Mouse (Mus musculus) CH12.LX (cell line): ENCODE data around the gene Kcnk18. TPM values are rescaled to one million over a fixed set of nuclear protein-coding genes. Genes with fewer than 3 reads are reported as not detected.

Experiments used
- DNase-seq: peaks from one replicate; pipeline ENCODE4 v3.0.0-alpha.2; 2013; ENCODE audit errors: extremely low read depth
- H3K27ac ChIP-seq: 2 replicates; pipeline ENCODE4 v1.5.1; 2012; ENCODE audit warnings: low read depth, mild to moderate bottlenecking, control low read depth, moderate library complexity; ENCODE audit not compliant: insufficient read depth
- H3K27me3 ChIP-seq: replicated peaks from 2 replicates; pipeline ENCODE3; 2012; ENCODE audit warnings: inconsistent platforms
- H3K36me3 ChIP-seq, 2 experiments: replicated peaks in 1 of 2; 2 replicates each; pipeline versions ENCODE3 to v1.6.1; 2012; ENCODE audit warnings: inconsistent platforms in 1 of 2, low read length in 1 of 2, mild to moderate bottlenecking in 1 of 2, mixed read lengths in 1 of 2, moderate library complexity in 1 of 2; ENCODE audit not compliant: control insufficient read depth in 1 of 2, insufficient read depth in 1 of 2
- H3K4me1 ChIP-seq, 2 experiments: 2 replicates each; pipeline ENCODE4 v1.6.1; 2012; ENCODE audit warnings: inconsistent platforms in 1 of 2, moderate library complexity in 1 of 2; ENCODE audit not compliant: insufficient read depth in 2 of 2, control insufficient read depth in 1 of 2
- H3K4me2 ChIP-seq: 2 replicates; pipeline ENCODE4 v1.6.1; 2012; ENCODE audit warnings: low read depth, mild to moderate bottlenecking, control low read depth; ENCODE audit not compliant: poor library complexity, insufficient read depth, severe bottlenecking
- H3K4me3 ChIP-seq, 3 experiments: fragments of 150-350 bp in 1 of 3; sonication (generic) in 1 of 3; replicated peaks in 1 of 3; 2 replicates each; pipeline versions ENCODE3 to v1.5.1; 2011 to 2012; ENCODE audit warnings: low read depth in 2 of 3, low read length in 2 of 3, mild to moderate bottlenecking in 2 of 3, moderate library complexity in 2 of 3, control low read depth in 1 of 3, improper control_type of control experiment in 1 of 3, inconsistent platforms in 1 of 3, mixed read lengths in 1 of 3; ENCODE audit not compliant: poor library complexity in 1 of 3
- H3K79me2 ChIP-seq: replicated peaks from 2 replicates; pipeline ENCODE4 v1.6.1; 2012; ENCODE audit warnings: mild to moderate bottlenecking, moderate library complexity; ENCODE audit not compliant: control insufficient read depth, poor library complexity, insufficient read depth, severe bottlenecking; ENCODE audit errors: extremely low read depth
- H3K9ac ChIP-seq: 2 replicates; pipeline ENCODE4 v1.6.1; 2012; ENCODE audit warnings: low read depth, mild to moderate bottlenecking, control low read depth, moderate library complexity; ENCODE audit not compliant: insufficient read depth
- H3K9me3 ChIP-seq: replicated peaks from 2 replicates; pipeline ENCODE3; 2012; ENCODE audit warnings: low read length, inconsistent platforms, mixed read lengths
- BHLHE40 ChIP-seq: IDR thresholded peaks from 2 replicates; pipeline ENCODE4 v1.6.1; 2011; ENCODE audit warnings: mild to moderate bottlenecking, low read depth, low read length, improper control_type of control experiment
- CHD1 ChIP-seq: IDR thresholded peaks from 2 replicates; pipeline ENCODE4 v1.6.1; 2012; ENCODE audit warnings: low read depth, low read length, improper control_type of control experiment, inconsistent platforms
- CTCF ChIP-seq, 2 experiments: IDR thresholded peaks in 1 of 2; conservative IDR thresholded peaks in 1 of 2; 2 replicates each; pipeline ENCODE4 v1.5.1; 2011 to 2012; ENCODE audit warnings: low read depth in 2 of 2, low read length in 2 of 2, improper control_type of control experiment in 1 of 2, inconsistent platforms in 1 of 2, mild to moderate bottlenecking in 1 of 2, moderate library complexity in 1 of 2
- E2F4 ChIP-seq: IDR thresholded peaks from 2 replicates; pipeline ENCODE4 v1.6.1; 2011; ENCODE audit warnings: low read depth, low read length, improper control_type of control experiment; ENCODE audit not compliant: insufficient replicate concordance
- HCFC1 ChIP-seq: IDR thresholded peaks from 2 replicates; pipeline ENCODE4 v1.6.1; 2012; ENCODE audit warnings: low read depth, mild to moderate bottlenecking, inconsistent platforms, low read length, improper control_type of control experiment
- IRF4 ChIP-seq: IDR thresholded peaks from 2 replicates; pipeline ENCODE4 v1.6.1; 2014; ENCODE audit warnings: low read depth, mild to moderate bottlenecking, inconsistent platforms, low read length, improper control_type of control experiment
- MAFK ChIP-seq: IDR thresholded peaks from 2 replicates; pipeline ENCODE4 v1.6.1; 2011; ENCODE audit warnings: low read length, improper control_type of control experiment; ENCODE audit not compliant: insufficient replicate concordance
- MAZ ChIP-seq: IDR thresholded peaks from 2 replicates; pipeline ENCODE4 v1.6.1; 2012; ENCODE audit warnings: low read depth, mild to moderate bottlenecking, inconsistent platforms, low read length, improper control_type of control experiment, moderate library complexity
- MXI1 ChIP-seq: IDR thresholded peaks from 2 replicates; pipeline ENCODE4 v1.6.1; 2011; ENCODE audit warnings: mild to moderate bottlenecking, low read depth, low read length, improper control_type of control experiment
- NELFE ChIP-seq: IDR thresholded peaks from 2 replicates; pipeline ENCODE4 v1.6.1; 2011; ENCODE audit warnings: low read depth, low read length, improper control_type of control experiment
- POLR2AphosphoS2 ChIP-seq: IDR thresholded peaks from 2 replicates; pipeline ENCODE4 v1.6.1; 2011; ENCODE audit warnings: low read depth, low read length, improper control_type of control experiment
- RAD21 ChIP-seq: IDR thresholded peaks from 2 replicates; pipeline ENCODE4 v1.6.1; 2011; ENCODE audit warnings: low read depth, mild to moderate bottlenecking, low read length, improper control_type of control experiment, moderate library complexity
- SMC3 ChIP-seq: IDR thresholded peaks from 2 replicates; pipeline ENCODE4 v1.6.1; 2011; ENCODE audit warnings: low read depth, low read length, improper control_type of control experiment
- TCF12 ChIP-seq: IDR thresholded peaks from 2 replicates; pipeline ENCODE4 v1.6.1; 2014; ENCODE audit warnings: low read depth, mild to moderate bottlenecking, inconsistent platforms, low read length, improper control_type of control experiment
- USF1 ChIP-seq: IDR thresholded peaks from 2 replicates; pipeline ENCODE4 v1.6.1; 2014; ENCODE audit warnings: low read depth, mild to moderate bottlenecking, inconsistent platforms, low read length, improper control_type of control experiment
- ZMIZ1 ChIP-seq: IDR thresholded peaks from 2 replicates; pipeline ENCODE4 v1.6.1; 2012; ENCODE audit warnings: low read depth, mild to moderate bottlenecking, inconsistent platforms, low read length, improper control_type of control experiment
- dilution Hi-C: fragments of 300-500 bp; cut with MboI; formaldehyde crosslinking; loops from 2 replicates; pipeline ENCODE4 v1.14.3; 2020; ENCODE audit warnings: low sequenced_read_pairs; ENCODE audit not compliant: extremely low pct_unique_long_range_greater_than_20kb, extremely low pct_ligation_motif_present
- in situ Hi-C: fragments of 300-500 bp; cut with MboI; formaldehyde crosslinking; loops from 3 replicates; pipeline ENCODE4 v1.14.3; 2019; ENCODE audit warnings: low sequenced_read_pairs, low pct_ligation_motif_present, low pct_unique_long_range_greater_than_20kb, mixed read lengths
- polyA plus RNA-seq: library from polyadenylated mRNA; unstranded; fragments of >175 nt; gene quantifications from 2 replicates; pipeline ENCODE4 v1.2.1, GENCODE M21; 2012; ENCODE audit warnings: low read depth; ENCODE audit not compliant: insufficient read length
- total RNA-seq, 2 experiments: library from RNA; depleted of rRNA; stranded (reverse); fragments of 300-350 nt in 1 of 2; fragments of >200 nt in 1 of 2; gene quantifications; 2 replicates each; pipeline ENCODE4 v1.2.3; 2012 to 2014

Kcnk18 gene
- total and polyA plus RNA-seq, 3 experiments: not detected

- H3K27ac ChIP-seq: no peak overlapping the region
- H3K4me1 ChIP-seq: no peaks in the 10 kb centered on the region
- H3K4me2 ChIP-seq: no peak overlapping the region
- 0 out of 2 replicates have a peak, but pooled peaks have one; percentile 13 for TF ChIP-seq BHLHE40
- peak; percentile 96 for TF ChIP-seq SMC3
- peak; percentile 96 to 100 for TF ChIP-seq CTCF (conservative IDR thresholded peaks at IDR 0.05 in 1 of 2, IDR thresholded peaks at IDR 0.05 in 1 of 2; ENCODE audit: low read depth in 2 of 2, low read length in 2 of 2)
- no peak for TF ChIP-seq MXI1
- TF ChIP-seq TCF12: 0 out of 2 replicates have a peak, but pooled peaks have one; percentile 37
- TF ChIP-seq MAZ: no peak
- peak; percentile 78 for TF ChIP-seq RAD21
- peak; percentile 94; the same call in 1 of the 2 replicates for TF ChIP-seq NELFE
- TF ChIP-seq E2F4: no peak
- dilution Hi-C loops (no loop called here), in situ Hi-C loops (no loop called here)
- H3K4me3 ChIP-seq: no peak overlapping the region
- no peaks in the 10 kb centered on the region for H3K36me3 ChIP-seq
- H3K9me3 ChIP-seq: no peaks in the 10 kb centered on the region
- no peaks in the 10 kb centered on the region for H3K27me3 ChIP-seq
- peak; percentile 69 for DNase-seq
- no peaks in the 10 kb centered on the region for H3K79me2 ChIP-seq
- no peak overlapping the region for H3K9ac ChIP-seq
Measured at GRCm38 (mm10) chr19:59239124-59239817, 20.3 kb downstream of the Kcnk18 start.

DNA sequence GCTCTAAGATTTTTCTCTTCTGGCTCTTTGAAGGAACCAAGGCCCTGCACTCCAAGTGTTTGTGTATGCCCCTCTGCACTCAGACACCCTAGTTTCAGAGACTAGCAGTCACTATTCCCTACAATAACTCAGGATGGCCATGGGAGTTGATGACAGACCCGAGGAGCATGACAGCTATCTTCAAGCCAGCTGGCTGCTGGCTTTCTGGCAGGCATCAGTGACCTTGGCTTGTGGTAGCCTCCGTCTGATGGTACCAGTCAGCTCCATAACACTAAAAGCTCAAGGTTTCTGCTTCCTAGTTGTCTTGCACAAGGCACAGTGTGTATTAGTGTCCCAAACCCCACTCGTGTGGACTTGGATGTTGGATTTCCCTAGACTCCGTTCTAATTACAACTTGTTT is 23.0 kb downstream of the Kcnk18 start:
- H3K4me1 ChIP-seq: no peaks in the 10 kb centered on the region
- in situ Hi-C loops: no loop called here
- H3K4me3 ChIP-seq: no peak overlapping the region
- dilution Hi-C loops: no loop called here
- no peaks in the 10 kb centered on the region for H3K79me2 ChIP-seq
- no peaks in the 10 kb centered on the region for H3K27me3 ChIP-seq
- H3K4me2 ChIP-seq: no peak overlapping the region
- H3K9me3 ChIP-seq: no peaks in the 10 kb centered on the region
- TF ChIP-seq MXI1 (no peak), CHD1 (no peak), MAZ (no peak), ZMIZ1 (no peak), E2F4 (no peak), HCFC1 (no peak), MAFK (no peak), USF1 (no peak), IRF4 (no peak), POLR2AphosphoS2 (no peak)
- DNase-seq: no peak
- H3K9ac ChIP-seq: no peak overlapping the region
- no peaks in the 10 kb centered on the region for H3K36me3 ChIP-seq
- no peak overlapping the region for H3K27ac ChIP-seq
